Mouse (Mus musculus): ENCODE results near the gene Gga3.

Gga3 gene

DNA sequence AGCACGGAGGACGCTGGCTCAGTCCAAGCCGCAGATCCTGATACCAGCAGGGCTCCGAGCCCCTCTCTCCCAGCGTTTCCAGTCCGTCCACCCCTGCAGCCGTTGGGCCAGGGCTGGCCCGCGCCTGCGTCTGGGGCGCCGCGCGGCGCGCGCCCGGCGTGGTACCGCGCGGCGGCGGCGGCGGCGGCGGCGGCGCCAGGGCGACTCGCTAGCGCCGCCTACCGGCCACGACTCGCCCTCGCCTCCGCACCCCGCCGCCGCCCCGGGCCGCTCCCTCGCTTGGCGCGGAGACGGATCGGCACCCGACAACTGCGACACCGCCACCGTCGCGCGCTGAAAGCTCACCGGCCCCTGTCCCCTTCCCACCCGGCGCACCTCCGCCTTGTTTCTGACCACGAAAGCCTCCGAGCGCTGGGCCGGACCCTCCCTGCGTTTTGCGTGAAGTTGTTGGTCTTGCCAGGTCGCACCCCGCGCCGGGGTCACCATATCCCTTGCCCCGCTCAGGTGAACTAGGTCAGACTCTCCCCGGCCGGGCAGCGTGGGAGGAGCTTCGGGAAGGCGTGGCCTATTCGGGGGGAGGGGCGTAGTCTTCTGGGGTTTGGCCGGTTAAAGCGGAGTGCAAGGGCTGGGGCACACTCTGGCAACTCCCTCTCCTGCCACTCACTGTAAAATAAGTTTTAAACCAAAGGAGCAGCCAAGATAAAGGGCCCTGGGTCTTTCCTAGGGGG is 8.7 kb upstream of the Gga3 start, which contains the start of gene Mif4gd:
Mif4gd (minus strand) TSS at position 560 of the 728 bp plus-strand sequence.
- DNase-seq (ENCODE audit: low read depth, low spot score) = peak; percentile 93

DNA sequence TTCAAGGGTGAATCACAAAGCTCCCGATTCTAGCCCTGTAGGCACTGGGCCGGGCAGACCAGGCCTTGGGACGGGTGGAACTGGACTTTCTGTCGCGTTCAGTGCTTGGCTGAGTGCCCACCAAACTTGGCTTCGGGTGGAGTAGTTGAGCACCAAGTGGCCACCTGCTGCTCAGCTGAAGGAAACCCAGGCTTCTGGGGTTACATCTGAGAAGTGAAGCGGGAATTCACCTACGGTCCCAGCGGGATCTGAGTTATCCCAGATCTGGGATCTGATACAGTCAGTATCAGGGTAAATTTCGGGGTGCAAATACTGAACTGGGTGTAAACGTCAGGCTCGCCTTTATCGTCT is 8.2 kb upstream of the Gga3 start:
- no peak for DNase-seq (ENCODE audit: low read depth, low spot score)

DNA sequence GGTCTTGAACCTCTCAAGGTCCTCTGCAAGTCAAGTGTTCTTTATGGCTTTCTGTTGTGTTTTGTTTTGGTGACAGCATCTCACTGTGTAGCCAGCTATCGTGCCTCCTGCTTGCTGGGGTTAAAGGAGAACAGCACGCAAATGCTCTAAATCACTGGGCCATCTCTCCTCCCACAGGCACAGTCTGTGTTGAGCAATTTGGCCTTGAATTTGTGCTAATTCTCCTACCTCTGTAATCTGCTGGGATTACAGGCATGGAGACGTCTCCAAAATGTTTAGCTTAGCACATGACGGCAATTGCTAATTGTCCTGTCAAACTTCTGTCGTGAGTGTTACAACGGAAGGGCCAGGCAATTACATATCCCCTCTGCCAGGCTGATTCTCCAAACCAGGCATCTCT is 7.3 kb upstream of the Gga3 start:
- DNase-seq (ENCODE audit: low read depth, low spot score) = no peak

DNA sequence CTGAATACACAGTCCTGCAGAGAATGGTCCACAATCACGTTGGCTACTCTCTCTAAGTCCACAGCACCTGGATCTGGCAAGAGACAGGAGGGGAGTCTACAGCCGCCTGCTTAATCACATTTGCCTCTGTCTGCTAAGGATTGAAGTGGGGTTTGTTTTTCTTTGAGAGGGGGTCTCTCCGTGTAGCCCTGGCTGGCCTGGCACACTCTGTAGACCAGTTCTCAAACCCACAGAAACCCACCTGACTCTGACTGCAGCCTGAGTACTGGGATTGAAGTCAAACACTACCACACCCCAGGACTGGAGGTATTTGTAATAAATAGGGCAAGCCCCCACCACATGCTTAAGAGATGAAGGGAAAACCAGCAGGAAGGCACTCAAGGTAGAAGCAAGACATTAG is 5.7 kb upstream of the Gga3 start:
- no peak for DNase-seq (ENCODE audit: low read depth, low spot score)

DNA sequence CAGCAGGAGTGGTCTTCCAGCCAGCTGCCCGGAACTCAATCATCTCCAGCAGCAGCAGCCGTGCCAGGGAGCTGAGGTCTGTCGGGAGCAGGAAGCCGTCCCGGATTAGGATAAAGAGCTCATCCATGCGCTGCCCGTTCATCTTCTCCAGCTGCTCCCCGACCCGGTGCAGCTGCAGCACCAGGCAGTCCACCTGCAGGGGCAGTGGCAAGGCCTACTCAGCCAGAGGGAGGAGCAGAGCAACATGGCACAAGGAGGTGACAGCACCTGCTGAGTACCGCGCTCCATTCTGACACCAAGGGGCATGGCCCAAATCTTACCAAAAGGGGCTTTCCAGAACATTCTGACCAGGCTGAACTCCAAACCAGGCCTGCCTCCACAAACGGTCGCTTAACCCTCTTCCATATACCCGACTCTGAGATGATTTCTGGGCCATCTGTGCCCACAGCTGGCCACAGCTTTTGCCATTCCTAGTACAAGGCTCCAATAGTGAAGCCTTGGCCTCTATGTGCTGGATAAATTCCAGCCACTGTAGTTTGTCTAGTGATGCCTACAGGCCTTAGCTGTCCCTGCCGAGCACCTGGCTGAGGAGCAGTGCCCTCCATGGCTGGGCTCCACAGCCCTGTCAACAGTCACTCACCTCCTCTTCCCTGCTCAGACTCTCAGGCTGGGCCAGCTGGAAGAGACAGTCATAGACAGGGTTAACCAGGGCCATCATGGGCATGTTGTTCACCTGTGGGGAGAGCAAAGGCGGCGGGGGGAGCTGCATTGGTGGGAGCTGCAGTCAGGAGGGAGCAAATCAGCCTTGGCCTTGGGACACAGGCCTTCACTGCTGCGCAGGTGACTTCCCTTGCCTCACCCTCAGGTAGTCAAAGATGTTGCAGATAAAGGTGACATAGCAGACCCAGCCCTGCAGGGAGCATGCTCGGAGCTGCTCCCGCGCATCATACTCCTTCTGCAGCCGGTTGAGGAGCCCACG is 4.9 kb upstream of the Gga3 start:
- no peak for DNase-seq (ENCODE audit: low read depth, low spot score)

DNA sequence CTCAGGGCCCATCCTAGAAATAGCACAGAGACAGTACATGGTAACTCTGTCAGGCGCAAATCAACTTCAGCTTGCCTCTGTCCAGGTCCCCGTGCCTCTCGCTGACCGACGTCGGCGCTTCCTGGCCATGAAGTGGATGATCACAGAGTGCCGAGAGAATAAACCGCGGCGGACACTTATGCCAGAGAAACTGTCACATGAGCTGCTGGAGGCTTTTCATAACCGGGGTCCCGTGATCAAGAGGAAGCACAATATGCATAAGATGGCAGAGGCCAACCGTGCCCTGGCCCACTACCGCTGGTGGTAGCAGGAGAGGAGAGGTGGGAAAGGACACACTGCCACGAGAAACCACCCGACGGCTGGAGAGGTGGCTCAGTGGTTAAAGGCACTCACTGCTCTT is 2.9 kb upstream of the Gga3 start:
- no peak for DNase-seq (ENCODE audit: low read depth, low spot score)

DNA sequence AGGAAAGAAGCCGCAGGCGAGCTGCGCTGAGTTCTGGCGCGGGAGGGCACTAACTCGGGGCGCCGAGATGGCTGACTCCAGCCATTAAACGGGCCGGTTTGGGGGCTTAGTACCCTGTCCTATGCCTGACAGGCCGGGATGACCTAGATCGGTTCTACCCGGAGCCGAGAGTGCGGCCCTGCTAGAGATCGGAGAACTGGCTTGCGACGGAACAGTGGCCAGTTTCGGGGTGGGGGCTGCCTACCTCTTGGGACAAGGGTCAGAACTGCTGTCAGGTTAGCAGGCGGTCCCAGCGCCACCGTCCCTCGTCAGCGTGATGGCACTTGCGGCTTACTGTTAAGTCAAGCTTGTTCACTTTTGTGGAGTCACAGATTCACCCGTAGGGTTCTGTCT is 449 bp upstream of the Gga3 start:
- DNase-seq (ENCODE audit: low read depth, low spot score) = no peak

DNA sequence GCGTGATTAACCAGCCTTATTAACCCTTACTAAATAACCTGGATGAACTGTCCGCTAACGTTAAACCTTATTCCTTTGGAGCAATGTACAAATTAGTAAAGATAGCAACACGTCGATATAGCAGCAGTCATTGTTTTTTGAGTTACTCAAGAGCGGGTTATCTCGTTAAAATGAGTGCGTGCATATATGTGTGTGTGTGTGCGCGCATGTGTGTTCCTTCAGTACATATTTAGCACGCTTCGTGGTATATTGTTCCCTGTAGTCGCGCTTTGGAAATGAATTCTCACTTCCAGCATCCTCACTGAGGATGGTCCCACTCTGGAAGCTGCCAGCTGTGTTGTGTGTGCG is 749 bp downstream of the Gga3 start:
- DNase-seq (ENCODE audit: low read depth, low spot score) = no peak

DNA sequence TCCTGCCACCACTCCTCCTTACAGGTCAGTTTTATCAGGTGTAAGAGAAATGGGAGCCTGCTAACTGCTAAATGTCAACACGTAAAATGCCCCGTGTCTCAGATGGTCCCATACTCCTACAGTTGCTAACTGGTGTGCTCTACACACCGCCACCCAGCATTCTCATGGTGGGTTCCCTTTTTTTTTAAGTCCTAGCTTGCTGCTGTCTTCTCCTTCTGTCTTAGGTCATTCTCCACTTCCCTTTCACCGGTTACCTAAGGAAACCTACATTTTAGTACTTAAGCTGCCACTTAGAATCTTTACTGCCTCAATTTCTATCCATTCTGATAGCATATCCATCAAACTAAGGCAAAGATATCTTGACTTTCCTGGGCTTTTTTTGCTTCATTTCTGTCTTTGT is 2.7 kb downstream of the Gga3 start:
- DNase-seq (ENCODE audit: low read depth, low spot score) = no peak

DNA sequence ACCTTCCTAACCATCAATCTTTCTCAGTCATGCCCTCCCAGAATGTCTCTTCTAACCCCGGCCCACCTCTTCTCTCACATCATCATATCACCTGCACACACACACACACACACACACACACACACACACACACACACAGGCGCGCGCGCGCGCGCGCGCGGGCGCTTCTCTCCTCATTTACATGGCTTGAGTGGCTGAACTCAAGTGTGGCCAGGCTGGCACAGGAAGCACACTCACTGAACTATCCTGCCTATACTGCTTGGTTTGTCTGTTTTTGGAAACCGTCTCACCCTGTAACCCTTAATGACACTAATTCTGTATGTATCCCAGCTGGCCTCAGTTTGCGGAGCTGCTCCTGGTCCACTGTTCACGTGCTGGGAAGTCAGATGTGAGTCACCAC is 3.1 kb downstream of the Gga3 start:
- no peak for DNase-seq (ENCODE audit: low read depth, low spot score)

DNA sequence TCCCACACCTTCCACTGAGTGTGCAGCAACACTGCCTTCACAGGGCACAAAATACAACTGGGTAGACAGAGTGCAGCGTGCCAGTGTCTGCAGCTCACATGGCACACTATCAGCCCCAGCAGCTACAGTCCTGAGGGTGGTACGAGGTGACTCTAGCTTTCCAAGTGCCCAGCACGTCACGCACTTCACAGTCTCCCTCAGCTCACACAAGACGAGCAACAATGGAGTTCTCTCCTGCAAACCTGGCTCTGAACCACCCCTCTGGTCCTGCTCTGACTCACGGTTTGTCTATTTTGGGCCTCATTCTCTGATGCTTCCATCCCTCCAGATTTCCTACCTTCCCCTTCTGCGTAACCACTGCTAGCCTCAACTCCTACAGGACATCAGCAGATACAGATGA is 4.1 kb downstream of the Gga3 start:
- no peak for DNase-seq (ENCODE audit: low read depth, low spot score)

DNA sequence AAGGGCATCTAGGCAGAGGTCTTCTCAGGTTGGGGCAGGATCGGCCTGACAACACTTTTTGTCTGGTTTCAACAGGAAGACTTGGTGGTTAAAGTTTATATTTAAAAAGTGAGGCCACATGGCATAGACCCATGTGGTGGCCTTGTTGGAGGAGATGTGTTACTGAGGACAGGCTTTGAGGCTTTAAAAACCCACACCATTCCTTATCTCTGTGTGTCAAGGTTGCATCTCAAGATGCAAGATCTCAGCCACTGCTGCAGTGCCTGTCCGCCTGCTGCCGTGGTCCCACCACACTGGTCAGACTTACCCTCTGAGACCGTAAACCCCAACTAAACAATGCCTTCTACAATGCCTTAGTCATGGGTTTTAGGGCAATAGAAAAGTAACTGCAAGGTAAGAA is 5.5 kb downstream of the Gga3 start:
- no peak for DNase-seq (ENCODE audit: low read depth, low spot score)

DNA sequence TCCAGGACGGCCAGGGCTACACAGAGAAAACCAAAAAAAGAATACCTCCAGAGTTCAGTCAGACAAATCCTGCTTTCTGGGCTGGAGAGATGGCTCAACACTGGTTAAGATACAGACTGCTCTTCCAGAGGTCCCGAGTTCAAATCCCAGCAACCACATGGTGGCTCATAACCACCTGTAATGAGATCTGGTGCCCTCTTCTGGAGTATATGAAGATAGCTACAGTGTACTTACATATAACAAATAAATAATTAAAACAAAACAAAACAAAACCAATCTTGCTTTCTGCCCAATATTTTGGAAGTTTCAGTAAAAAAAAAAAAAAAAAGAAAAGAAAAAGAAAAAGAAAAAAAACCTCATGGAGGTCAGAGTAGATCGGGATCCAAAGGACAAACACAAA is 8.6 kb downstream of the Gga3 start:
- peak; percentile 26 for DNase-seq (ENCODE audit: low read depth, low spot score)

DNA sequence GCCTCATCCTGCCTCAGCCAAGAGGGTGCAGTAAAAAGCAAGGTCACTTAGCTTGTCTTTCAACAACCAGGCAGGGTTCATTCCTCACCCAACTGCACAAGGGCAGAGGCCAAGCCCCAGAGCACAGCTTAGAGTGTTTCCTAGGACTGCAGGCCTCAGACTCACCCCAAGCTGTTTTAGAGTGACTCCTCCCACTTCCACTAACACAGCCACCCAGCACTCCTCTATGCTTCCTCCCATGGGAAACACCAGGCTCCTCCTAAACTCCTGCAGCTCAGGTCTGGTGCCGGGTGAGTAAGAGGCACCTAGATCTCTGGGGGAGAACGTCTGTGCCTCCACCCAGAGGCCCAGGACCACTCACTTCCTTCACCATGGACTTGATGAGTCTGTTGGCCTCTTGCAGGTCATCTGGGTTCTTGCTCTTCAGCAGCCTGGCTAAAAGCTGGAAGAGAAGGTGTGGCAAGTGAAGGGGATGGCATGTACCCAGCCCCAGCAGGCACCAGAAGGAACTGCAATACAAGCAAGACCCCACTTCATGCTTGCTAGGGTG is 13.2 kb downstream of the Gga3 start:
- DNase-seq (ENCODE audit: low read depth, low spot score) = no peak

DNA sequence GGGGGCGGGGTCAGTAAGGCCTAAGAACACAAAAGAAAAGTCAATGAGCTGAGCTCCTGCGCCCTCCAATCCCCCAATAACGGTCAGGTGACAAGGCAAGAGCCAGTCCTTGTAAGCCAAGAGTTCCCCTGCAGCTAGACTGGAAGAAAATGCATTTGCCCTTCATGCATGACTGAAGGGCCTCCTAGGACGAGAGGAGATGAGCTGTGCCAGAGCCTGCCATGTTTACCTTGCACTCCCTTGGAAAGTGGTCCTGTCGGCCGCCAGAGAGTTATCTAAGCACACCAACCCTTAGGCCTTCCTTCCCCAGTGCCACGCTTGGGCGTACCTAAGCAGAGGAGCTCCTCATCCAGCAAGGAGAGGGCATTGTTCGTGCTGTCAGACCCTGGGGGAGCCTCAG is 15.9 kb downstream of the Gga3 start:
- no peak for DNase-seq (ENCODE audit: low read depth, low spot score)

DNA sequence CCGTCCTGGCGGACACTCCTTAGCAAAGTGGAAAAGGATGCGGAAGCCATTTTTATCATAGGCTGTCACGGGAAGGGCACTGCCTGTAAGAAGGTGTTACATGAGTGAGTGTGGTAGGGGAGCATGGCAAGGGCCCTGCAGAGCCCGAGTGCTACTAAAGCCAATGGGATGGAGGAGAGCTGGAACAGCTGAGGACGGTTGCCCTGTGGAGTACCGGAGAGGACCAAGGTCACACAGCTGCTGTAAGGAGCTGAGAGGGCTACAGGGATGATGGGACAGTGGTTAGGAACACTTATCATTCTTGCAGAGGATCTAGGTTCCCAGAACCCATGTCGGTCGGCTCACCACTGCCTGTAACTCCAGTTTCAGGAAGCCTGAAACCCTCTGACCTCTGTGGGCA is 17.4 kb downstream of the Gga3 start:
- DNase-seq (ENCODE audit: low read depth, low spot score) = no peak

DNA sequence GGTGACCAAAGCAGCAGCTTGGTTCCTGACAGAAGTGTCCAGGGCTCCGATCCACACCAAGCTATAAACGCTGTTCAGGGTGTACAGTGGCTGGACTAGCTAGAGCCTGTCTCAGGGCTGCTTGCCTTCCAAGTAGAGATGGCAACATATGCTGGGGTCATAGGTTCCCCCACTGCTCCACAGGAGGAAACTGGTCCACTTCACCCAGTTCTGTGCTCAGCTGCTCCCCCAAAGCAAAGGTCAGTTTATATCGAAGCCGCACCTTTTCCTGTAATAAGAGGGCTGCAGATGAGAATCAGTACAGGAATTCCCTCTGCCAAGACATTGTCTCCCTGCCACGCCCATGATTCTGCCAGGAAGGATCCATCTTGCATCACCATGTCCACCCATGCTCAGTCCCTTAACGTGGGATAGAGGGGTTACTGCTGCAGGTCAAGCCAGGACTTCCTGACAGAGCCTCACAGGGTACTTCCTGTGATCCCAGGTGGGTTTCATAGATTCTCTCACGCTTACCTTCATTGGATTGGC is 18.2 kb downstream of the Gga3 start:
- no peak for DNase-seq (ENCODE audit: low read depth, low spot score)

DNA sequence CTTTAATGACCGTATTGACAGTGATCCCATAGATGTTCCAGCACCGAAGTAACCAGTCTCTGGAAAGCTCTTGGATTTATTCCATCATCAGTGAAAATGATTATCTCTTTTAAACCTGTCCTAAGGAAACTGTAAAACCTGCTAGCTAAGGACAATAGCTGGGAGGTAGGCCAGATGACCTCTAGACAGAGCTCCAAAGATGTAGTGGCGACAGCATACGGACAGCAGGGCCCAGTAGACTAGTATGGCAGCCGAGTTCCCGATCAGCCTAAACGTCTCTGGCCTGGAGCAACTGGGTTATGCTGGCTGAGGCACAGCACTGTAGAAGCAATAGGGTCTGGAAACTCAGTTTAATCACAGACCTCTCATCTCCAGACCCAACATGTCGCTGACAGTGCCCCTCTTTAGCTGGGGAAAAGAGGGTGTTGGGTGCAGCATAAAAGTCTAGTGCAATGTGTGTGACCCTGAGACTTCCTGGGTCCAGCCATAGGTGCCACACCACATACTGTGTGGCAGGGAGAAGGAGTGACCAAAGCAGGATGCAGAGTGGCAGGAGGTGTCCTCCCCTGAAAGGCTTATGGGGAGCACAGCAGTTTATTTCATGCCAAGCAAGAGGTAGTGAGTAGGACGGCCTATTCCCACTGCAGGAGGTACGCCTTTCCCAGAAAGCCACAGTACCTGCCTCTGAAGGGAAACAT is 19.3 kb downstream of the Gga3 start:
- DNase-seq (ENCODE audit: low read depth, low spot score) = no peak

DNA sequence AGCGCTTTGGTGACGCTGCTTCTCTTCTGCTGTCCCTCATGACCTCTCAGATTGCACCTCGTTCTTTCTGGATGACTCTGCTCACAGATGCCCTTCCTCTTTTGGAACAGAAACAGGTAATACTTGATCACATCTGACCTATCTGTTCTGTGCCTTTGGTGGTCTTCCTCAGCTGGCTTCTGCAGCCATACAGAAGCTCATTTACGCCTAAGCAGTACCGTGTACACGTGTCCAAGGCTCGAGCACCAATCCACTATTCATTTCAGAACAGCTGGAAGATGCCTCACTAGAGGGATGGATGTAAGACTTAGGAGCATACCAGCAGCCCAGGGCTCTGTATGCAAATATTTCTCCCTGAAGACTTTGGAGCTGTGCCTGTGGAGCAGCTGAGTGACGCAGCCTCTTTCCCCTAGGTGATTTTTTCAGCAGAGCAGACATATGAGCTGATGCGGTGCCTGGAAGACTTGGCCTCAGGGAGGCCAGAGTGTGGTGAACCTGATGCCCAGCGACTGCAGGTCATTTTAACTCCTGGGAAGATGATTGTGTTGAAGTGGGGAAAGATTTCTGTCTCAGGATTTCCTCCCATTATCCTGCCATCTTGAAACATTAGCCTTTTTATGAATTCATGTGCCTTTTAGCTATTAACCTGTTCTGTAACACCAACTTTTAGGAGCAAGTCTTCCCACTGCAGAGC is 20.8 kb downstream of the Gga3 start:
- no peak for DNase-seq (ENCODE audit: low read depth, low spot score)

DNA sequence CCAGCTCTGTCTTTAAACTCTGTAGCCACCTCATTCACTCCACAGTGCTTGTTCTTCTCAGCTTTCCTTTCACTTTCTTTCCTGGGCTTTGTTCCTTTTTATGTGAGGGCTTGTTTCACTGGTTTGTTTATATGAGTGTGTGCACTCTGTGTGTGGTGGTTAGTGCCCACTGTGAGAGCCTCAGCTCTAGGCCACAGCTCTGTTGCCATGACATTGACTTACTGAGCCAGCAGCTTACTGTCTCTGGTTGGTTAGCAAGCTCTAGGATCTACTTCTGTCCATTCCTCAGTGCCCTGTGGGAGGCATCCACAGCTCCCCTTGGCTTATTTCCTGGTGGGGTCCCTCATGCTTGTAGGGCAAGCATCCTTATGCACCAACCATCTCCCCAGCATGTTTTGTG is 24.8 kb downstream of the Gga3 start:
- DNase-seq (ENCODE audit: low read depth, low spot score) = no peak

DNA sequence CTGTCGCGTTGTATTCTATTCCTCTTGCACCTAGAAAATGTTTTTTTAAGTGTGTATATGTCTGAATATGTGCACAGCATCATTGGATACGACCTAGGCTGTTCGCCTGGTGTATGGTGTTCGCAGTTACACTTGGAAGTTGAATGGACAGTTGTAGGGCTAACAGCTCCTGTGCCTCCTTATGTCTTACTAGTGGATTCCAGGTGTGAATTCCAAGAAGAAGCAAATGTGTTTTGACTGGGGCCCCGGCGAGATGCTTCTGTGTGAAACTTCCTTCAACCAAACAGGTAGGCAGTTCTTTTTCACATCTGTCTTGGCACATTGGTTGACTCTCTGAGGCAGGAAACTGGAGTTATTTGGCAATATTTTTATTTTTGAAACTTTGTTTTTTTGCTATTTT is 38.9 kb downstream of the Gga3 start:
- DNase-seq (ENCODE audit: low read depth, low spot score) = no peak

All from CD4-positive helper T cell, adult 2 months (primary cell).